In the genomic region with DNA sequence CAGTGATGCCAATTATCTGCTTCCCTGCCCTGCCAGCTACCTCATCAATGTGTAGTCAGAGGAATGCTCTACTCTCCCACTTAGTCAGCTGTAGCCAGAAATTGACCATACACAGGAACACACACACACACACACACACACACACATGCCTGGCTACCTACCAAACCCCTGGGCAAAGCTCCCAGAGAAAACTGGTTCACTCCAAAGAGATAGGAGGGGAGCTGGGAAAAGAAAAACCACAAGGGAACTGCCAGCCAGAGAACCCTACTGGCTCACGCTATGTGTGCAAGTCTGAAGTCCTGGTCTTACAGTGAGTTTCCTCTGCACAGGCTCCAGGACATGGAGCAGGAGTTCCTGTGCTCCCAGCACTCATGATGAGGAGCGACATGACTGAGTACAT, we compare ENCODE assay signal across 9 mouse cellular contexts. TPM values are rescaled to one million over a fixed set of nuclear protein-coding genes. Genes with fewer than 3 reads are reported as not detected.
A peak's percentile ranks its signal among the peaks of the same experiment; 100 is the strongest.
DNase-seq lines count a peak whose midpoint lies in the region; ATAC-seq lines count a peak whose summit lies in the region.
"Had no signal": no experiment of that assay in that cellular context is flagged by ENCODE, and none has a peak within 500 bp of the region (broad histone marks: within the 10 kb centered on the region; RNA-seq: fewer than 3 reads in every experiment).

No protein-coding gene starts in this region.

- WGBS in liver, embryonic 12.5 days (ENCODE audit: insufficient replicate concordance), result 49% methylated on average over 2 of the region's 2 CpGs

- H3K4me1 ChIP-seq in megakaryocyte, embryonic 14.5 days, result peaks cover 27% of the 10 kb centered on the region
- peaks cover 15% of the 10 kb centered on the region for H3K4me1 ChIP-seq in liver, embryonic 12.5 days

- H3K9ac ChIP-seq in liver, embryonic 12.5 days, result no peak overlapping the region
- H3K9ac ChIP-seq: neural tube, embryonic 12.5 days had no signal

- H3K27ac ChIP-seq in liver, embryonic 12.5 days, result no peak overlapping the region
- H3K27ac ChIP-seq: neural tube, embryonic 12.5 days had no signal

- H3K4me2 ChIP-seq in liver, embryonic 12.5 days, result no peak overlapping the region
- H3K4me2 ChIP-seq: neural tube, embryonic 12.5 days had no signal

- H3K9me3 ChIP-seq in megakaryocyte, embryonic 14.5 days, result 0 out of 2 replicates have a peak, but pooled peaks cover 5% of the 10 kb centered on the region
- H3K9me3 ChIP-seq in liver, embryonic 12.5 days (replicated peaks), result no peaks in the 10 kb centered on the region
- H3K9me3 ChIP-seq: neural tube, embryonic 12.5 days had no signal

- H3K4me3 ChIP-seq in megakaryocyte, embryonic 14.5 days (replicated peaks), result peak overlapping the region; percentile 57
- no peak overlapping the region for H3K4me3 ChIP-seq in liver, embryonic 12.5 days
- H3K4me3 ChIP-seq: neural tube, embryonic 12.5 days had no signal

- no peak for ATAC-seq in megakaryocyte, adult 5-6 weeks (ENCODE audit: poor library complexity, severe bottlenecking)
- no peak for ATAC-seq in liver, embryonic 12.5 days

- H3K27me3 ChIP-seq in megakaryocyte, embryonic 14.5 days (replicated peaks), result peaks cover 44% of the 10 kb centered on the region
- peaks cover 50% of the 10 kb centered on the region for H3K27me3 ChIP-seq in liver, embryonic 12.5 days (replicated peaks)

- no peaks in the 10 kb centered on the region for H3K36me3 ChIP-seq in megakaryocyte, embryonic 14.5 days (replicated peaks; ENCODE audit: low read length)
- H3K36me3 ChIP-seq in liver, embryonic 12.5 days, result no peaks in the 10 kb centered on the region
- H3K36me3 ChIP-seq: neural tube, embryonic 12.5 days had no signal

- DNase-seq in adrenal gland, adult 2 months, result peak; percentile 67
- DNase-seq in adrenal gland, postnatal 4 days (ENCODE audit: low spot score in 2 of 2), result no peak
- DNase-seq in layer of hippocampus, adult 8-10 months (ENCODE audit: low spot score in 2 of 2), result peak; percentile 48 to 61
- peak; percentile 50 to 52 for DNase-seq in right cerebral cortex, postnatal 36 days (ENCODE audit: low spot score in 2 of 2)
- DNase-seq in cerebellum, adult 18-20 months, result no peak

RNA-seq across cellular contexts. Expression of gene Snta1, which starts 2.5 kb away (rescaled TPM):
- 10 to 100 TPM; 19.9 to 29.6 TPM for total RNA-seq in adrenal gland, adult 2 months (2021)
- polyA plus RNA-seq in adrenal gland, adult 2 months (2012; rRNA removed), result 53.6 and 57.1 TPM in 2 replicates
- 10 to 100 TPM; 29.2 to 30.1 TPM for total RNA-seq in adrenal gland, postnatal 4 days (2021)
- 1.2 TPM in 1 of 2 replicates, not detected in the other for polyA plus RNA-seq in megakaryocyte, embryonic 14.5 days (2012; ENCODE audit: insufficient read depth, low replicate concordance)
- 0.22 and 0.62 TPM in 2 replicates for total RNA-seq in megakaryocyte, adult 5-6 weeks (2015)
- 1.1 and 1.4 TPM in 2 replicates for total RNA-seq in megakaryocyte, adult 5-6 weeks (2017)
- total RNA-seq in layer of hippocampus, adult 8-10 months (2022), result 10 to 100 TPM; 41.0 to 45.9 (median 43.5) TPM
- polyA plus RNA-seq in liver, embryonic 12.5 days (2016; fragmentation: Nextera tagmentation; extraction: Ambion mirVana), result 1.5 and 1.6 TPM in 2 replicates

RNA-seq across cellular contexts. Expression of gene Cbfa2t2, which starts 25.9 kb away (rescaled TPM):
- total RNA-seq in adrenal gland, adult 2 months (2021), result 10 to 100 TPM; 34.5 to 49.1 TPM
- 9.6 and 11.3 TPM in 2 replicates for polyA plus RNA-seq in adrenal gland, adult 2 months (2012; rRNA removed)
- total RNA-seq in adrenal gland, postnatal 4 days (2021), result 10 to 100 TPM; 45.8 to 60.4 TPM
- 1.2 and 3.0 TPM in 2 replicates for polyA plus RNA-seq in megakaryocyte, embryonic 14.5 days (2012; ENCODE audit: insufficient read depth, low replicate concordance)
- total RNA-seq in megakaryocyte, adult 5-6 weeks (2015), result 13.7 and 19.1 TPM in 2 replicates
- total RNA-seq in megakaryocyte, adult 5-6 weeks (2017), result 7.5 and 22.8 TPM in 2 replicates
- total RNA-seq in layer of hippocampus, adult 8-10 months (2022), result 10 to 100 TPM; 48.9 to 60.8 (median 53.9) TPM
- polyA plus RNA-seq in liver, embryonic 12.5 days (2016; fragmentation: Nextera tagmentation; extraction: Ambion mirVana), result 13.8 and 15.1 TPM in 2 replicates

RNA-seq across cellular contexts. Expression of gene Cdk5rap1, which starts 37.5 kb away (rescaled TPM):
- 10 to 100 TPM in 1 of 2 experiments, 1 to 10 TPM in 1; 9.7 to 14.4 TPM for total RNA-seq in adrenal gland, adult 2 months (2021)
- polyA plus RNA-seq in adrenal gland, adult 2 months (2012; rRNA removed), result 5.9 and 7.1 TPM in 2 replicates
- 10 to 100 TPM; 15.9 to 17.9 TPM for total RNA-seq in adrenal gland, postnatal 4 days (2021)
- 0.45 TPM in 1 of 2 replicates, not detected in the other for polyA plus RNA-seq in megakaryocyte, embryonic 14.5 days (2012; ENCODE audit: insufficient read depth, low replicate concordance)
- 6.5 and 9.8 TPM in 2 replicates for total RNA-seq in megakaryocyte, adult 5-6 weeks (2015)
- 12.9 and 13.5 TPM in 2 replicates for total RNA-seq in megakaryocyte, adult 5-6 weeks (2017)
- total RNA-seq in layer of hippocampus, adult 8-10 months (2022), result 10 to 100 TPM; 13.6 to 17.1 (median 16.0) TPM
- 16.6 and 16.8 TPM in 2 replicates for polyA plus RNA-seq in liver, embryonic 12.5 days (2016; fragmentation: Nextera tagmentation; extraction: Ambion mirVana)

Comparison
In these comparisons a context has a peak if more than half of its experiments do, and no peak if none do; other contexts are left out.
1. DNase-seq: peak in adrenal gland, adult 2 months (single experiment), layer of hippocampus, adult 8-10 months (2 of 2) and right cerebral cortex, postnatal 36 days (2 of 2); none in adrenal gland, postnatal 4 days (0 of 2) and cerebellum, adult 18-20 months (0 of 2).
2. RNA of gene Snta1, which starts 2.5 kb away (total RNA-seq): 41.0 to 45.9 TPM in layer of hippocampus, adult 8-10 months, 29.2 to 30.1 TPM in adrenal gland, postnatal 4 days and 19.9 to 29.6 TPM in adrenal gland, adult 2 months; 0.22 to 1.4 TPM in megakaryocyte, adult 5-6 weeks; every median in the first group is over 4 times any median in the second.